Mouse (Mus musculus) heart, adult 2 months (tissue): Measurements from ENCODE around the gene Itpr1. TPM values are rescaled to one million over a fixed set of nuclear protein-coding genes. Genes with fewer than 3 reads are reported as not detected.

Experiments
- DNase-seq, 2 experiments: peaks; one replicate each; pipeline ENCODE4 v3.0.0; 2021
- H3K27ac ChIP-seq: fragments of 200-600 bp; 2 replicates; pipeline ENCODE4 v1.8.1; 2022
- H3K27me3 ChIP-seq: fragments of 200-500 bp; 2 replicates; pipeline ENCODE4 v1.6.1; 2012; ENCODE audit warnings: mild to moderate bottlenecking, low read length, inconsistent platforms, mixed read lengths; ENCODE audit not compliant: control insufficient read depth, insufficient read depth
- H3K36me3 ChIP-seq: fragments of 200-500 bp; 2 replicates; pipeline ENCODE4 v1.6.1; 2012; ENCODE audit warnings: low read length, inconsistent platforms; ENCODE audit not compliant: control insufficient read depth, insufficient read depth
- H3K4me1 ChIP-seq: fragments of 200-500 bp; 2 replicates; pipeline ENCODE4 v1.6.1; 2011; ENCODE audit warnings: low read length; ENCODE audit not compliant: control insufficient read depth, insufficient read depth
- H3K4me3 ChIP-seq: fragments of 200-600 bp; 2 replicates; pipeline ENCODE4 v1.8.1; 2022
- H3K79me2 ChIP-seq: fragments of 200-500 bp; replicated peaks from 2 replicates; pipeline ENCODE4 v1.6.1; 2012; ENCODE audit warnings: mild to moderate bottlenecking, inconsistent platforms, low read length, moderate library complexity, mixed read lengths; ENCODE audit not compliant: control insufficient read depth, insufficient read depth
- H3K9ac ChIP-seq: fragments of 200-500 bp; 2 replicates; pipeline ENCODE4 v1.6.1; 2012; ENCODE audit warnings: low read depth, mild to moderate bottlenecking, control low read depth, inconsistent platforms, low read length, mixed read lengths
- CTCF ChIP-seq: fragments of 200-600 bp; IDR thresholded peaks from 2 replicates; pipeline ENCODE4 v1.8.1; 2022; ENCODE audit warnings: antibody characterized with exemption, mild to moderate bottlenecking, moderate library complexity
- EP300 ChIP-seq: fragments of 200-500 bp; IDR thresholded peaks from 2 replicates; pipeline ENCODE4 v1.6.1; 2011; ENCODE audit warnings: low read depth, low read length, control low read depth; ENCODE audit not compliant: insufficient read depth
- POLR2A ChIP-seq: fragments of 200-500 bp; IDR thresholded peaks from 2 replicates; pipeline ENCODE4 v1.6.1; 2011; ENCODE audit warnings: mild to moderate bottlenecking, low read depth, low read length, control low read depth; ENCODE audit not compliant: insufficient read depth
- WGBS: fragments of 180-500 bp; shearing (Covaris S2); methylation state at CpG from one replicate; pipeline ENCODE4 v1.1.7; 2018; 5-methylcytosine and 5-hydroxymethylcytosine counted together
- intact Hi-C: fragments of 180-260 bp; cut with DNase I; formaldehyde crosslinking; loops from one replicate; pipeline ENCODE4 v1.15.1; 2025
- polyA plus RNA-seq: library from polyadenylated mRNA; depleted of rRNA; stranded (reverse); fragments of >200 nt; gene quantifications from 2 replicates; pipeline ENCODE4 v1.2.3, GENCODE M21; 2012
- total RNA-seq, 2 experiments: library from RNA; stranded (reverse); gene quantifications; 2 replicates each; pipeline ENCODE4 v1.2.3; 2021

Itpr1 gene
- total and polyA plus RNA-seq, 3 experiments = 14.0 to 47.6 (median 37.9) TPM

GRCm38 (mm10) chr6:108498070-108498469 is 285.2 kb downstream of the Itpr1 start:
- DNase-seq = no peak
- Histone ChIP-seq H3K36me3 (no peaks in the 10 kb centered on the region; the same call in 1 of the 2 replicates), H3K9ac (no peak overlapping the region), H3K4me1 (no peaks in the 10 kb centered on the region), H3K79me2 (no peaks in the 10 kb centered on the region), H3K27ac (no peak overlapping the region), H3K4me3 (no peak overlapping the region), H3K27me3 (no peaks in the 10 kb centered on the region)
- intact Hi-C loops = no loop called here
- WGBS = 70% methylated on average over 7 of the region's 7 CpGs
- TF ChIP-seq CTCF = no peak
- TF ChIP-seq POLR2A = no peak
- TF ChIP-seq EP300 = no peak

GRCm38 (mm10) chr6:108503651-108504050 is 290.8 kb downstream of the Itpr1 start:
- Histone ChIP-seq H3K4me3 (no peak overlapping the region), H3K79me2 (no peaks in the 10 kb centered on the region), H3K36me3 (no peaks in the 10 kb centered on the region; the same call in 1 of the 2 replicates), H3K27ac (no peak overlapping the region), H3K4me1 (no peaks in the 10 kb centered on the region), H3K9ac (no peak overlapping the region), H3K27me3 (no peaks in the 10 kb centered on the region)
- intact Hi-C loops = no loop called here
- 80% methylated on average over 5 of the region's 5 CpGs for WGBS
- TF ChIP-seq EP300 (no peak), POLR2A (no peak), CTCF (no peak)
- no peak for DNase-seq

DNA sequence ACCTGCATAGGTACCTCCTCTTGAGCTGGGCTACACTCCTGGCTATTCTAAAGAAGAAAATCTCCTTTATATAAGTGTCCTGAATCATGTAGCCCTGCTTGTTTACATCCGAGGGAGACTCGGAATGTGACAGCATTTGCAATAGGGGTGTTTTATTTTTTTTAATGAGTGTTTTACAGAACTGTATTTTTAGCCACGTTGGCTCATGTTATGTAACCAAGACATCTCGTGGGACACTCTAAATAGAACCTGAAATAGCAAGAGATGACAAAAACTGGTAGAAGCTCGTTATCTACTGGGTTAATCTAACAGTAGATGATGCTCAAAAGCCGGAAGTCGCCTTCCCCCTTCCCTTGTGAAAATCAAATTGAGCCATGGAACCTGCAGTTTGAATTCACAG is 291.8 kb downstream of the Itpr1 start:
- Histone ChIP-seq H3K4me1 (peaks cover 7% of the 10 kb centered on the region), H3K36me3 (peaks cover 8% of the 10 kb centered on the region), H3K27me3 (no peaks in the 10 kb centered on the region), H3K27ac (no peak overlapping the region), H3K4me3 (no peak overlapping the region), H3K79me2 (no peaks in the 10 kb centered on the region), H3K9ac (no peak overlapping the region)
- no peak for DNase-seq
- intact Hi-C loops = no loop called here
- TF ChIP-seq EP300 = no peak
- no peak for TF ChIP-seq POLR2A
- no peak for TF ChIP-seq CTCF
- 61% methylated on average over 7 of the region's 7 CpGs for WGBS

GRCm38 (mm10) chr6:108506161-108506560 is 293.3 kb downstream of the Itpr1 start:
- intact Hi-C loops = no loop called here

GRCm38 (mm10) chr6:108507337-108507736 is 294.4 kb downstream of the Itpr1 start:
- no peak overlapping the region for H3K27ac ChIP-seq
- no peak overlapping the region for H3K4me3 ChIP-seq
- H3K79me2 ChIP-seq = no peaks in the 10 kb centered on the region
- H3K4me1 ChIP-seq = peaks cover 12% of the 10 kb centered on the region
- no peaks in the 10 kb centered on the region for H3K27me3 ChIP-seq
- H3K9ac ChIP-seq = no peak overlapping the region
- peaks cover 8% of the 10 kb centered on the region for H3K36me3 ChIP-seq
- intact Hi-C loops = no loop called here
- TF ChIP-seq EP300 (no peak), CTCF (no peak), POLR2A (no peak)
- no peak for DNase-seq
- 92% methylated on average over 3 of the region's 3 CpGs for WGBS

More at GRCm38 (mm10) chr6:108506161-108506560, 293.3 kb downstream of the Itpr1 start:
- 95% methylated on average over 3 of the region's 3 CpGs for WGBS
- Histone ChIP-seq H3K4me3 (no peak overlapping the region), H3K27ac (no peak overlapping the region), H3K4me1 (peaks cover 10% of the 10 kb centered on the region), H3K79me2 (no peaks in the 10 kb centered on the region), H3K27me3 (no peaks in the 10 kb centered on the region), H3K9ac (no peak overlapping the region), H3K36me3 (peaks cover 8% of the 10 kb centered on the region)
- DNase-seq = no peak
- TF ChIP-seq CTCF (no peak), POLR2A (no peak), EP300 (no peak)

GRCm38 (mm10) chr6:108509320-108509719 is 296.4 kb downstream of the Itpr1 start:
- peaks cover 14% of the 10 kb centered on the region for H3K4me1 ChIP-seq
- H3K27me3 ChIP-seq = no peaks in the 10 kb centered on the region
- no peak overlapping the region for H3K9ac ChIP-seq
- intact Hi-C loops = no loop called here
- TF ChIP-seq CTCF (no peak), EP300 (no peak), POLR2A (no peak)
- no peak overlapping the region for H3K27ac ChIP-seq
- DNase-seq = no peak
- H3K4me3 ChIP-seq = no peak overlapping the region
- H3K36me3 ChIP-seq = peaks cover 8% of the 10 kb centered on the region
- no peaks in the 10 kb centered on the region for H3K79me2 ChIP-seq
- 19% methylated on average over 2 of the region's 2 CpGs for WGBS
